Mouse (Mus musculus): ENCODE data around the gene Gm10663. TPM values are rescaled to one million over a fixed set of nuclear protein-coding genes. Genes with fewer than 3 reads are reported as not detected.

The Gm10663 gene
- polyA plus RNA-seq (2016; fragmentation: Nextera tagmentation; extraction: Ambion mirVana) = not detected in 2 replicates

- no peaks in the 10 kb centered on the region for H3K27me3 ChIP-seq
- H3K27ac ChIP-seq = no peak within 1 kb of the TSS
- ATAC-seq (ENCODE audit: low FRiP score) = no peak
- no peak within 1 kb of the TSS for H3K4me2 ChIP-seq (replicated peaks)
- no peaks in the 10 kb centered on the region for H3K9me3 ChIP-seq (replicated peaks)
- H3K4me3 ChIP-seq = no peak within 1 kb of the TSS
- no peak within 1 kb of the TSS for H3K9ac ChIP-seq
- no peaks in the 10 kb centered on the region for H3K36me3 ChIP-seq
- no peaks in the 10 kb centered on the region for H3K4me1 ChIP-seq
- 94% methylated on average over 2 of the region's 2 CpGs for WGBS
Observed at GRCm38 (mm10) chr8:65074733-65075132, at the start of gene Gm10663. Gene Gm10663 (plus strand): TSS chr8:65075033.

GRCm38 (mm10) chr8:65028959-65029686, 45.7 kb upstream of the Gm10663 start:
- no peaks in the 10 kb centered on the region for H3K9me3 ChIP-seq (replicated peaks)
- 82% methylated on average over 12 of the region's 12 CpGs for WGBS
- no peak for ATAC-seq (ENCODE audit: low FRiP score)
- no peak overlapping the region for H3K4me2 ChIP-seq (replicated peaks)
- H3K36me3 ChIP-seq = no peaks in the 10 kb centered on the region
- H3K4me3 ChIP-seq = no peak overlapping the region
- H3K9ac ChIP-seq = no peak overlapping the region
- H3K27me3 ChIP-seq = no peaks in the 10 kb centered on the region
- H3K27ac ChIP-seq = no peak overlapping the region
- peaks cover under 1% of the 10 kb centered on the region; the same call in 1 of the 2 replicates for H3K4me1 ChIP-seq

GRCm38 (mm10) chr8:65029776-65030175, 45.1 kb upstream of the Gm10663 start:
- no peak for ATAC-seq (ENCODE audit: low FRiP score)
- no peaks in the 10 kb centered on the region for H3K27me3 ChIP-seq
- H3K36me3 ChIP-seq = no peaks in the 10 kb centered on the region
- WGBS = 92% methylated on average over 4 of the region's 4 CpGs
- H3K4me1 ChIP-seq = peaks cover 3% of the 10 kb centered on the region; the same call in 1 of the 2 replicates
- H3K4me2 ChIP-seq (replicated peaks) = no peak overlapping the region
- no peak overlapping the region for H3K4me3 ChIP-seq
- H3K9me3 ChIP-seq (replicated peaks) = no peaks in the 10 kb centered on the region
- no peak overlapping the region for H3K9ac ChIP-seq
- H3K27ac ChIP-seq = no peak overlapping the region

GRCm38 (mm10) chr8:65030735-65031485, 43.9 kb upstream of the Gm10663 start:
- WGBS = 85% methylated on average over 4 of the region's 4 CpGs
- H3K9me3 ChIP-seq (replicated peaks) = no peaks in the 10 kb centered on the region
- H3K4me2 ChIP-seq (replicated peaks) = no peak overlapping the region
- H3K9ac ChIP-seq = no peak overlapping the region
- H3K4me1 ChIP-seq = peaks cover 9% of the 10 kb centered on the region
- no peak overlapping the region for H3K27ac ChIP-seq
- no peak overlapping the region for H3K4me3 ChIP-seq
- no peak for ATAC-seq (ENCODE audit: low FRiP score)
- no peaks in the 10 kb centered on the region for H3K36me3 ChIP-seq
- no peaks in the 10 kb centered on the region for H3K27me3 ChIP-seq

- 82% methylated on average over 1 of the region's 1 CpGs for WGBS
- H3K27ac ChIP-seq = no peak overlapping the region
- H3K36me3 ChIP-seq = no peaks in the 10 kb centered on the region
- no peak overlapping the region for H3K4me3 ChIP-seq
- H3K9ac ChIP-seq = no peak overlapping the region
- H3K4me1 ChIP-seq = peaks cover 9% of the 10 kb centered on the region
- no peaks in the 10 kb centered on the region for H3K9me3 ChIP-seq (replicated peaks)
- no peak overlapping the region for H3K4me2 ChIP-seq (replicated peaks)
- ATAC-seq (ENCODE audit: low FRiP score) = no peak
- no peaks in the 10 kb centered on the region for H3K27me3 ChIP-seq
Observed at GRCm38 (mm10) chr8:65032107-65032506, 42.7 kb upstream of the Gm10663 start.

GRCm38 (mm10) chr8:65033056-65033455, 41.8 kb upstream of the Gm10663 start:
- Histone ChIP-seq H3K9ac (no peak overlapping the region), H3K4me1 (peaks cover 13% of the 10 kb centered on the region), H3K36me3 (no peaks in the 10 kb centered on the region), H3K4me2 (replicated peaks) (no peak overlapping the region), H3K4me3 (no peak overlapping the region), H3K27ac (no peak overlapping the region), H3K27me3 (no peaks in the 10 kb centered on the region), H3K9me3 (replicated peaks) (no peaks in the 10 kb centered on the region)
- no peak for ATAC-seq (ENCODE audit: low FRiP score)
- WGBS = 87% methylated on average over 13 of the region's 13 CpGs

GRCm38 (mm10) chr8:65034136-65034535, 40.7 kb upstream of the Gm10663 start:
- Histone ChIP-seq H3K36me3 (no peaks in the 10 kb centered on the region), H3K27ac (no peak overlapping the region), H3K9me3 (replicated peaks) (no peaks in the 10 kb centered on the region), H3K4me2 (replicated peaks) (no peak overlapping the region), H3K4me1 (peaks cover 13% of the 10 kb centered on the region), H3K9ac (no peak overlapping the region), H3K4me3 (no peak overlapping the region), H3K27me3 (no peaks in the 10 kb centered on the region)
- 42% methylated on average over 2 of the region's 2 CpGs for WGBS
- no peak for ATAC-seq (ENCODE audit: low FRiP score)

GRCm38 (mm10) chr8:65037117-65037533, 37.7 kb upstream of the Gm10663 start, which contains the start of gene Apela:
Gene Apela (minus strand): TSS chr8:65037336.
- WGBS = 0% methylated on average over 8 of the region's 8 CpGs
- H3K27me3 ChIP-seq = no peaks in the 10 kb centered on the region
- 0 out of 2 replicates have a peak, but pooled peaks cover 5% of the 10 kb centered on the region for H3K9me3 ChIP-seq (replicated peaks)
- H3K4me1 ChIP-seq = peaks cover 13% of the 10 kb centered on the region
- 0 out of 2 replicates have a peak within 1 kb of the TSS, but pooled peaks have one; percentile 1 for H3K9ac ChIP-seq
- H3K27ac ChIP-seq = no peak within 1 kb of the TSS
- no peaks in the 10 kb centered on the region for H3K36me3 ChIP-seq
- peak; percentile 74 for ATAC-seq (ENCODE audit: low FRiP score)
- peak within 1 kb of the TSS; percentile 54 for H3K4me2 ChIP-seq (replicated peaks)
- H3K4me3 ChIP-seq = peak within 1 kb of the TSS; percentile 26

GRCm38 (mm10) chr8:65046565-65046964, 28.3 kb upstream of the Gm10663 start:
- Histone ChIP-seq H3K4me1 (peaks cover 5% of the 10 kb centered on the region; the same call in 1 of the 2 replicates), H3K27ac (no peak overlapping the region), H3K27me3 (no peaks in the 10 kb centered on the region), H3K4me3 (no peak overlapping the region), H3K36me3 (no peaks in the 10 kb centered on the region), H3K4me2 (replicated peaks) (peak overlapping the region; percentile 19; the same call in 1 of the 2 replicates), H3K9ac (no peak overlapping the region; the same call in 1 of the 2 replicates), H3K9me3 (replicated peaks) (no peaks in the 10 kb centered on the region)
- no peak for ATAC-seq (ENCODE audit: low FRiP score)
- WGBS = 41% methylated on average over 5 of the region's 5 CpGs

GRCm38 (mm10) chr8:65047193-65047592, 27.6 kb upstream of the Gm10663 start:
- WGBS = 98% methylated on average over 4 of the region's 4 CpGs
- H3K9me3 ChIP-seq (replicated peaks) = no peaks in the 10 kb centered on the region
- H3K4me2 ChIP-seq (replicated peaks) = no peak overlapping the region
- H3K27me3 ChIP-seq = no peaks in the 10 kb centered on the region
- H3K36me3 ChIP-seq = no peaks in the 10 kb centered on the region
- no peak for ATAC-seq (ENCODE audit: low FRiP score)
- H3K27ac ChIP-seq = no peak overlapping the region
- no peak overlapping the region for H3K4me3 ChIP-seq
- H3K9ac ChIP-seq = no peak overlapping the region
- peaks cover 5% of the 10 kb centered on the region; the same call in 1 of the 2 replicates for H3K4me1 ChIP-seq

- H3K4me2 ChIP-seq (replicated peaks) = no peak overlapping the region
- H3K27me3 ChIP-seq = no peaks in the 10 kb centered on the region
- H3K9me3 ChIP-seq (replicated peaks) = no peaks in the 10 kb centered on the region
- peaks cover 5% of the 10 kb centered on the region; the same call in 1 of the 2 replicates for H3K4me1 ChIP-seq
- H3K36me3 ChIP-seq = no peaks in the 10 kb centered on the region
- no peak overlapping the region for H3K27ac ChIP-seq
- no peak overlapping the region for H3K9ac ChIP-seq
- WGBS = 81% methylated on average over 4 of the region's 4 CpGs
- no peak for ATAC-seq (ENCODE audit: low FRiP score)
- H3K4me3 ChIP-seq = no peak overlapping the region
Observed at GRCm38 (mm10) chr8:65047801-65048200, 27.0 kb upstream of the Gm10663 start.

GRCm38 (mm10) chr8:65053554-65053953, 21.3 kb upstream of the Gm10663 start:
- no peaks in the 10 kb centered on the region for H3K9me3 ChIP-seq (replicated peaks)
- no peaks in the 10 kb centered on the region for H3K36me3 ChIP-seq
- no peak overlapping the region for H3K9ac ChIP-seq
- ATAC-seq (ENCODE audit: low FRiP score) = no peak
- no peaks in the 10 kb centered on the region for H3K27me3 ChIP-seq
- no peak overlapping the region for H3K4me2 ChIP-seq (replicated peaks)
- no peaks in the 10 kb centered on the region for H3K4me1 ChIP-seq
- no peak overlapping the region for H3K27ac ChIP-seq
- no peak overlapping the region for H3K4me3 ChIP-seq
- WGBS = 94% methylated on average over 3 of the region's 3 CpGs
